Mouse (Mus musculus) naive thymus-derived CD4-positive, alpha-beta T cell, adult 2 months (primary cell): ENCODE results near the gene Spice1.

ENCODE experiments used
- DNase-seq: peaks from one replicate; pipeline ENCODE4 v3.0.0-alpha.2; 2011; ENCODE audit warnings: low read depth

Gene Spice1

GRCm38 (mm10) chr16:44347071-44347901 lies at the start of gene Spice1:
Gene Spice1, plus strand, starts transcription at chr16:44347121.
- peak; percentile 97 for DNase-seq

- DNase-seq: peak; percentile 58
These were observed 47.4 kb upstream of the Spice1 start for GRCm38 (mm10) chr16:44299438-44300093.

DNA sequence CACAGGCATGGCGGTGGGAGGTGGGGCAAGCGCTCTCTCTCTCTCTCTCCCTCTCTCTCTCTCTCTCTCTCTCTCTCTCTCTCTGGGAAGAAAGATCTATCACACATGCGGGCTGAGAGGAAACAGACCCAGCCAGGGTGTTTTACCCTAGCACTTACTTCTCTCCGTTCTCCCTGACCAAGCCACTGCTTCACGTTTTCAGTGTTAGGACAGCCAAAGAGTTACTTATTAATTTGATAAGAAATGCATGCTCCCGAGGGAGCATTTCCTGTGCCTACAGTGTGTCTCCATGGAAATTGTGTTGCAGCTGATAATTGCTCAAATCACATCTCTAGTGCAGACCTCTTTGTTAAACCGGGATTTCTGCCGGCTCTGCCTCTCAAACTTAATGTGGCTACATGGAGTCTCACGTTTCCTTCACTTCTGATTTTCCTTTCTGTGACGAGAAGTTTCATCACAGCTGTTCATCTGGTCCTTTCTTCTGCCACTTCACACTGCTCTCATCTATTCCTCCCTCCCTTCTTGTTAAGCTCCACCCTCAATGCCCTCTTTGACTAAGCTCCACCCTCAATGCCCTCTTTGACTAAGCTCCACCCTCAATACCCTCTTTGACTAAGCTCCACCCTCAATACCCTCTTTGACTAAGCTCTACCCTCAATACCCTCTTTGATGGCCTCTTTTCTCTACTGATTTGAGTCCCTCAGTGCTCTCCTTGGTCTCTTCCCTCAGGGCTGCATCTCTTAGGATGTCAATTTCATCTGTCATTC lies 44.6 kb upstream of the Spice1 start:
- DNase-seq: no peak

GRCm38 (mm10) chr16:44303822-44304221 lies 43.1 kb upstream of the Spice1 start:
- no peak for DNase-seq

GRCm38 (mm10) chr16:44305606-44306005 lies 41.3 kb upstream of the Spice1 start:
- no peak for DNase-seq

GRCm38 (mm10) chr16:44313422-44313821 lies 33.5 kb upstream of the Spice1 start:
- peak; percentile 30 for DNase-seq

DNA sequence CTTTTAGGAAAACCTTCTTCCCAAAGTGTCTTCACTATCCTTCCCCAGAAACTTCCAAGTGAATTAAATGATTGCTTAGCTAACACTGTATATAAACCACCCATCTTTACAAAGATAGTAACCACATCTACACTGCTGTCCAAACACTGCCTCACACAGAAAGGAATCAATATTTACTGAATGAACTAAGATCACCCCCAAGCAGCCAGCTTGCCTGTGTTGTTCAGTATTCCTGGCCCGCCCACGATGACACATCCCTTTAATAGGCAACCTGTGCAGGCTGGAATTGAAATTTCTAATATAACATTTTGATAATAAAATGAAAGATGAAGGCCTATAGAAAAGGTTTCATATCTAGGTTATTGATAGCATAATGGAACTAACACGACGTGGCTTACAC lies 30.6 kb upstream of the Spice1 start:
- DNase-seq: no peak

DNA sequence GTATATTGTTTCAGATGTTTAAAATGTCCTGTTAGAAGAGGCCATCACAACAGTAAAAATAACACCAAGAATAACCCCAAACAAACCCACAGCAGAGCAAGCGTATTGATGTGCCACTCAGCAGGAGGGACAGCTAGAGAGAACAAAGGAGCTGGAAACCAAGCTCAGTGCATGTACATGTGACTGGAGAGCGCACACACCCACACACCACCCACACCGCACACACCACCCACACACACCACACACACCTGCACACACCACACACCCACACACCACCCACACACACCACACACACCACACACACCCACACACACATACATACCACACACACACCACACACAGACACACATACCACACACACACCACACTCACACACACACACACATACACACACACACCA lies 26.7 kb upstream of the Spice1 start:
- peak; percentile 54 for DNase-seq

- DNase-seq: no peak
These were observed 18.3 kb upstream of the Spice1 start for GRCm38 (mm10) chr16:44328644-44329043.

GRCm38 (mm10) chr16:44330657-44331056 lies 16.3 kb upstream of the Spice1 start:
- peak; percentile 38 for DNase-seq

- DNase-seq: no peak
These were observed 15.8 kb upstream of the Spice1 start for GRCm38 (mm10) chr16:44331154-44331553.

DNA sequence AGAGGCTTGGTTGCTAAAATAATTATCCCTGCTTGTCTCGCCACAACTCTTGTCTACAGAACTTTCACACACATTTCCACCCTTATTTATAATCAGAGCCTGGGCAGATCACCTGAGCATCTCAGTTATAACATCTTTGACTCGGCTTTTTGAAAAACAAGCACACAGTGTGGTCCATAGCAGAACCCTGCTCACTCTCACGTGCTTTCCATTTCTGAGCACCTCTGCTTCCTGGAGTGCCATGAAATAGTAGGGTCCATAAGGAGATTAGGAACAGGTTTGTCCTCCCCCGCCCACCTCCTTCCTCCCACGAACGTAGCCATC lies 15.3 kb upstream of the Spice1 start:
- no peak for DNase-seq

GRCm38 (mm10) chr16:44331995-44332860 lies 14.7 kb upstream of the Spice1 start:
- DNase-seq: peak; percentile 60

- DNase-seq: peak; percentile 84
These were observed 14.0 kb upstream of the Spice1 start, which contains the start of gene Sidt1 for GRCm38 (mm10) chr16:44332861-44333284. Gene Sidt1, minus strand, starts transcription at chr16:44333196.

DNA sequence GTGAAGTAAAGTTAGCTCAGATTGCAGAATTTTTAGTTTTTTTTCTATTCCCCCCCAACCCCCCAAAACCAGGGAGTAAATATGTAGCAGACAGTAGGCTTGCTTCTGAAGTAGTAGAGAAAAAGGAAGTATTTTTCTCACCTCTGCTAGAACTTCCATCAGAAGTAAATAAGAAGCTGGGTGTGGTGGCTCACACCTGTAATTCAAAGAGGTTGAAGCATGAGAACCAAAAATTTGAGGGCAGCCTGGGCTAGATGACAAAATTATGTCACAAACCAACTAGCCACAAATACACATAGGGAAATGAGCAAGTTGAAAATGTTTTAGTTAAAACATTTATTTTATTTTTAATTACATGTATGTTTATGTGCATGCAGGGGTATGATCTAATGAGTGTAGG lies 9.4 kb upstream of the Spice1 start:
- peak; percentile 28 for DNase-seq

- peak; percentile 54 for DNase-seq
These were observed 3.0 kb downstream of the Spice1 start for GRCm38 (mm10) chr16:44349801-44350397.

DNA sequence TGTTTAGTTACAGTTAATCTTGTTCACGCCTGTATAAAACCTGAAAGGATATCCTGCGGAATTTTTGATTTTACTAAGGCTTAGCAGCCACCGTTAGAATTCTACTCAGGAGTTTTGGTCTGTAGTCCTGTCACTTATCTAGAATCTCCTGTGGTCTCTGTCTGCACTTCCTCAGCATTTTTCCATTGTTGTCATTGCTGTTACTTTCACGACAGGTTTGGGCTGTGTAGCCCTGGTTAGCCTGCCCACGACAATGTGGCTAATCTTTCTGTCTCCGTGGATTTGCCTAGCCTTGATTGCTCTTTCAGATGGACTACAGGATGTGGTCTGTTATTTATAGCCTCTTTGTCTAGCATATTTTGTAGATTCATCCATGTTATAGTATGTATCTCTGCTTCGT lies 9.4 kb downstream of the Spice1 start:
- DNase-seq: peak; percentile 47

DNA sequence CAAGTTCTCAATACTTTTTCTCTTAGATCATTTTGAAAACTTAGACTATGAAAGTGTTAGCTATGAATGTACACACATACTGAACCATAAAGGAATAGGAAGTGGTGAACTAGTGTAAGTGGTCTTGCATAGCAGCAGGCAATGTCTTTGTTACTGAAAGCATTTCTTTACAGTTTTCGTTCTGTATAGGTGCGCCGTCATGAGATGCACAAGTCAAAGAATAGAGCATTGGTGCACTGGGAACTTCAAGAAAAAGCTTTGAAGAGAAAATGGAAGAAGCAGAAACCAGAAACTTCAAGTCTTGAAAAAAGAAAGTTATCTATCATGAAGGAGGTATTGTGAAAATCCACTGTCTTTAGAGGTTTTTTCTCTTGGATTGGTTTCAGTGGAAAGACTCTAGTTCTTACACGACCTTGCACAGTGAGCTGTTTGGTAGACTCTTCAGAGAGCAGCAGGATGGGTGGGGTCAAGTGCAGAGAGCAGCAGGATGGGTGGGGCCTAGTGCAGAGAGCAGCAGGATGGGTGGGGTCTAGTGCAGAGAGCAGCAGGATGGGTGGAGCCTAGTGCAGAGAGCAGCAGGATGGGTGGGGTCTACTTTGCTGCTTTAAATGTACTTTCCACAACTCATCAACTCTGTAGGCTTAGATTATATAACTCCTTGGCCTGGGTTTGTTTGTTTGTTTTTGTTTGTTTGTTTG lies 10.8 kb downstream of the Spice1 start:
- peak; percentile 92 for DNase-seq

DNA sequence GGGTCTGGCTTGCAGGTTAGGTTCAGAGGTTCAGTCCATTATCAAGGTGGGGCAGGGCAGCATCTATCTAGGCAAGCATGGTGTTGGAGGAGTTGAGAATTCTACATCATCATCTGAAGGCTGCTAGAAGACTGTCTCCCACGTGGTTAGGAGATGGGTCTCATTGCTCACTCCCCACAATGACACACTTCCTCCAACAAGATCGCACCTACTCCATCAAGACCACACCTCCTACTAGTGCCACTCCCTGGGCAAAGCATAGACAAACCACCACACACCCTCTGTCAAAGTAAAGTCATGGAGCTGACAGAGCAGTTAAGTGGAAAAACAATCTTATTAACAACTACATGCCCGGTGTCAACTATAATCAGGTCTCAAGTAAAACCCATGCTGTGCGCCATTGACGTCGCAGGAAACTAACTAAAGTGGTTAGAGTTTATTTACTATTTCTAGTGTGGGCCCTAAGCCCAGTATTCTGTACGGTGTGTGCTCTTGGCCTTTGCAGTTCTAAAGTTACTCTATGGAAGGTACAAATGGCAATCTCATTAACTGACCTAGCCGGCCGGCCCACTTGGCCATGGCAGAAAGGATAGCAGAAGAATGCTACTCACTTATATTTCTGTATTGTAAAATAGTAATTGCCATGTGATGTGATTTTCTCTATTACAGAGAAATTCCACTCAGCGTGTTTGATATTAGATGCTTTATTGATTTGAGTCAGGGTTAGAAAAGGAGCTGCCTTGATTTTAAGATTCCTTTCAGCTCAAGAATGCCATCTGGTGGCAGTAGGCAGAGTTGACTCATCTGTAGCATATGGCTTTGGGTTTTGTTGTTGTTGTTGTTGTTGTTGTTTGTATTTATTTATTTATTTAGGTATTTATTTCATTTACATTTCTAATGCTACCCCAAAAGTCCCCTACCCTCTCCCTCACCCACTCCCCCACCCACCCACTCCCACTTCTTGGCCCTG lies 15.3 kb downstream of the Spice1 start:
- peak; percentile 78 for DNase-seq
